Mouse (Mus musculus): ENCODE results near the gene Abcb5.

DNA sequence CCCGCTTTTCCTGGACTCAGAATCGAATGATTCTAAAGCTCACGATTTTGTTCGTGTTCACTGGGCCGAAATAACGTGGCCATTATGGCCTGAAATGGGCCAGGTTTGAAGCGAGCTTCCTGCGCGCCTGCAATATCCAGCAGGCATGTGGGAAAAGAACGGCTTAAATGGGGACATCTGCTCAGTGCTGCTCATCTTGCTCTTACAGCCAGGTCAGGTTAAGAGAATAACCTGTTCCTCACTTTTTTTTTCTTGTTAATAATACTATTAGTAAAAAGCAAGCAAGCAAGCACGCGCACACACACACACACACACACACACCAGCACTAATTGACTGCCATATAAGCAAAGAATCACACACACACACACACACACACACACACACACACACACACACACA is 125.4 kb downstream of the Abcb5 start:
- TF ChIP-seq CTCF (conservative IDR thresholded peaks at IDR 0.05 in 1 of 2, IDR thresholded peaks at IDR 0.05 in 1 of 2; ENCODE audit: low read depth in 2 of 2, low read length in 2 of 2): no peak
- no peak for TF ChIP-seq ETS1 (conservative IDR thresholded peaks at IDR 0.05; ENCODE audit: low read depth, low read length)
- TF ChIP-seq MAZ (IDR thresholded peaks at IDR 0.05; ENCODE audit: low read depth, low read length): no peak
- no peak for TF ChIP-seq MAX (IDR thresholded peaks at IDR 0.05; ENCODE audit: low read length)
- no peak for TF ChIP-seq EP300 (IDR thresholded peaks at IDR 0.05; ENCODE audit: low read length)
- no peak for TF ChIP-seq MYC (IDR thresholded peaks at IDR 0.05; ENCODE audit: low read depth, low read length)
